Comparison of ENCODE assay signal across 8 mouse cellular contexts in genomic region chr7:122969231-122970032, GRCm38 (mm10). TPM values are rescaled to one million over a fixed set of nuclear protein-coding genes. Genes with fewer than 3 reads are reported as not detected.
A peak's percentile ranks its signal among the peaks of the same experiment; 100 is the strongest.
DNase-seq lines count a peak whose midpoint lies in the region; ATAC-seq lines count a peak whose summit lies in the region.

No protein-coding gene starts in this region.

- H3K9me3 ChIP-seq in heart, embryonic 14.5 days (ENCODE audit: control insufficient read depth, low read length), result no peaks in the 10 kb centered on the region
- H3K9me3 ChIP-seq in liver, embryonic 13.5 days (replicated peaks), result no peaks in the 10 kb centered on the region
- no peaks in the 10 kb centered on the region for H3K9me3 ChIP-seq in stomach, embryonic 16.5 days (replicated peaks; ENCODE audit: control insufficient read depth, low read length)

- DNase-seq in CD4-positive helper T cell, adult 2 months (ENCODE audit: low read depth, low spot score), result peak; percentile 99
- peak; percentile 89 for DNase-seq in brain, embryonic 18.5 days (ENCODE audit: low read depth, low spot score)
- peak; percentile 97 for DNase-seq in kidney, postnatal 14 days
- DNase-seq in liver, embryonic 13.5 days, result peak; percentile 87
- DNase-seq in neural tube, embryonic 10.5 days (ENCODE audit: extremely low spot score, low spot score), result peak; percentile 91

- peaks cover 5 to 15% of the 10 kb centered on the region in 2 experiments for H3K4me1 ChIP-seq in heart, embryonic 14.5 days (ENCODE audit: control insufficient read depth in 2 of 2, insufficient read depth in 2 of 2, low read length in 2 of 2)
- H3K4me1 ChIP-seq in liver, embryonic 13.5 days (replicated peaks), result peaks cover 35% of the 10 kb centered on the region
- H3K4me1 ChIP-seq in stomach, embryonic 16.5 days (ENCODE audit: control insufficient read depth, insufficient read depth, low read length), result peaks cover 12% of the 10 kb centered on the region

- H3K27me3 ChIP-seq in heart, embryonic 14.5 days (ENCODE audit: control insufficient read depth, insufficient read depth, low read length), result no peaks in the 10 kb centered on the region
- H3K27me3 ChIP-seq in liver, embryonic 13.5 days, result no peaks in the 10 kb centered on the region
- no peaks in the 10 kb centered on the region for H3K27me3 ChIP-seq in stomach, embryonic 16.5 days (ENCODE audit: control insufficient read depth, insufficient read depth, low read length)

- peak overlapping the region; percentile 72 to 95 for H3K27ac ChIP-seq in heart, embryonic 14.5 days (replicated peaks in 1 of 2; ENCODE audit: control insufficient read depth in 1 of 2, insufficient read depth in 1 of 2, low read depth in 2 of 2, low read length in 2 of 2)
- peak overlapping the region; percentile 84 for H3K27ac ChIP-seq in liver, embryonic 13.5 days
- peak overlapping the region; percentile 91 for H3K27ac ChIP-seq in stomach, embryonic 16.5 days (ENCODE audit: low read length)

- 1% methylated on average over 61 of the region's 62 CpGs for WGBS in heart, embryonic 14.5 days
- WGBS in liver, embryonic 13.5 days (ENCODE audit: insufficient replicate concordance), result under 1% methylated on average over 62 of the region's 62 CpGs
- WGBS in stomach, embryonic 16.5 days, result under 1% methylated on average over 62 of the region's 62 CpGs

- H3K36me3 ChIP-seq in heart, embryonic 14.5 days (ENCODE audit: control insufficient read depth, insufficient read depth, low read length), result peaks cover 9% of the 10 kb centered on the region
- H3K36me3 ChIP-seq in liver, embryonic 13.5 days, result peaks cover 13% of the 10 kb centered on the region
- no peaks in the 10 kb centered on the region for H3K36me3 ChIP-seq in stomach, embryonic 16.5 days (ENCODE audit: control insufficient read depth, insufficient read depth, low read length)

- ATAC-seq in erythroid progenitor cell, adult 5-6 weeks (replicated peaks; ENCODE audit: low FRiP score, poor library complexity, severe bottlenecking), result peak; percentile 90
- ATAC-seq in heart, embryonic 14.5 days (ENCODE audit: insufficient number of reproducible peaks, insufficient read depth, low FRiP score, low read depth), result peak; percentile 98
- peak; percentile 94 for ATAC-seq in liver, embryonic 13.5 days (ENCODE audit: low read depth)
- peak; percentile 99 for ATAC-seq in stomach, embryonic 16.5 days (ENCODE audit: insufficient read depth, low FRiP score)

- H3K4me3 ChIP-seq in heart, embryonic 14.5 days (ENCODE audit: control insufficient read depth in 1 of 2, insufficient read depth in 1 of 2, low read depth in 1 of 2, low read length in 2 of 2), result peak overlapping the region; percentile 98 to 99
- H3K4me3 ChIP-seq in liver, embryonic 13.5 days (replicated peaks), result peak overlapping the region; percentile 95
- peak overlapping the region; percentile 99 for H3K4me3 ChIP-seq in stomach, embryonic 16.5 days (replicated peaks; ENCODE audit: low read length)

- peak overlapping the region; percentile 100 for H3K9ac ChIP-seq in heart, embryonic 14.5 days (ENCODE audit: low read length)
- H3K9ac ChIP-seq in liver, embryonic 13.5 days, result peak overlapping the region; percentile 98
- H3K9ac ChIP-seq in stomach, embryonic 16.5 days (ENCODE audit: low read length), result peak overlapping the region; percentile 100

- peak overlapping the region; percentile 73 for H3K4me2 ChIP-seq in heart, embryonic 14.5 days (ENCODE audit: low read length)
- H3K4me2 ChIP-seq in liver, embryonic 13.5 days, result peak overlapping the region; percentile 72
- H3K4me2 ChIP-seq in stomach, embryonic 16.5 days (ENCODE audit: low read depth, low read length), result peak overlapping the region; percentile 74

RNA-seq across cellular contexts. Expression of gene Rbbp6, which starts 3.9 kb away (rescaled TPM):
- total RNA-seq in erythroid progenitor cell, adult 5-6 weeks (2015; ENCODE audit: low replicate concordance), result 77.5 and 99.5 TPM in 2 replicates
- 56.0 and 64.2 TPM in 2 replicates for total RNA-seq in erythroid progenitor cell, adult 5-6 weeks (2017; ENCODE audit: low replicate concordance)
- polyA plus RNA-seq in heart, embryonic 14.5 days (2014; fragmentation: Nextera tagmentation; extraction: Ambion mirVana), result 23.8 TPM in 2 replicates
- polyA plus RNA-seq in liver, embryonic 13.5 days (2015; fragmentation: Nextera tagmentation; extraction: Ambion mirVana), result 11.3 and 12.9 TPM in 2 replicates
- 21.9 and 23.7 TPM in 2 replicates for polyA plus RNA-seq in stomach, embryonic 16.5 days (2015; fragmentation: Nextera tagmentation; extraction: Ambion mirVana)

Comparison
In these comparisons a context has a peak if more than half of its experiments do, and no peak if none do; other contexts are left out.
1. Peak in every context shown above with its lines: DNase-seq, ATAC-seq, H3K4me3 ChIP-seq and H3K27ac ChIP-seq.